Mouse (Mus musculus): ENCODE measurements around the gene AI481877. TPM values are rescaled to one million over a fixed set of nuclear protein-coding genes. Genes with fewer than 3 reads are reported as not detected.

The AI481877 gene
- total and polyA plus RNA-seq, 3 experiments, result not detected

DNA sequence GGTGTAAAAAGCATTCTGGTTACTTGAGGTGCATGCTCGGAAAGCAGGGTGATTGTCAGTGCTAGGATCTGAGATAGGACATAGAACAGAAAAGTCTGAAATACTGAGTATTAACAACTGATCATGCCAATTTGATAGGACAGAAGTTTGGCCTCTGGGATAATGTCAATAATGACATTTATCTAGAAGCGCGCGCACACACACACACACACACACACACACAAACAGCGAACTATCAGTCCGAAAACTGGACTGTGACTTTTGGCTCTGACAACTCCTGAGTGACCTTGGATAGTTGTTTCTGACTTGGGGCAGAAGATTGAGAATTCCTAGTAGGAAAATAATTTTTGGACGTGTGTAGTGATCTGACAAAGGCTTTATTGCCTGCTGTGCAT lies 135.0 kb downstream of the AI481877 start:
- peak overlapping the region; percentile 65 for H3K4me3 ChIP-seq
- no peak for DNase-seq
- H3K27me3 ChIP-seq (ENCODE audit: control insufficient read depth, insufficient read depth, low read length), result no peaks in the 10 kb centered on the region
- peaks cover 4% of the 10 kb centered on the region; the same call in 1 of the 2 replicates for H3K36me3 ChIP-seq (ENCODE audit: control insufficient read depth, insufficient read depth, low read length)
- no peak for TF ChIP-seq CTCF (IDR thresholded peaks at IDR 0.05)
- no peak for TF ChIP-seq EP300 (IDR thresholded peaks at IDR 0.05; ENCODE audit: insufficient read depth, low read depth, low read length)
- no peak for TF ChIP-seq POLR2A (IDR thresholded peaks at IDR 0.05; ENCODE audit: insufficient read depth, low read depth, low read length)
- H3K4me1 ChIP-seq (ENCODE audit: control insufficient read depth, insufficient read depth, low read length), result peaks cover 2% of the 10 kb centered on the region
- peak overlapping the region; percentile 96 for H3K9ac ChIP-seq (ENCODE audit: low read depth, low read length)
- H3K79me2 ChIP-seq (replicated peaks; ENCODE audit: control insufficient read depth, insufficient read depth, low read length), result 0 out of 2 replicates have a peak, but pooled peaks cover 3% of the 10 kb centered on the region
- WGBS, result 6% methylated on average over 7 of the region's 7 CpGs
- intact Hi-C loops (cut with DNase I), result loop anchor here (5.0 to 10.0 kb wide), 3 partner anchors 92 to 1049 kb away; partner anchors contain the start of genes Ecpas, Ptbp3 and Txn1
- peak overlapping the region; percentile 86 for H3K27ac ChIP-seq

- peaks cover 2% of the 10 kb centered on the region for H3K4me1 ChIP-seq (ENCODE audit: control insufficient read depth, insufficient read depth, low read length)
- peak; percentile 96 for DNase-seq
- 0 out of 2 replicates have a peak, but pooled peaks cover 3% of the 10 kb centered on the region for H3K79me2 ChIP-seq (replicated peaks; ENCODE audit: control insufficient read depth, insufficient read depth, low read length)
- H3K9ac ChIP-seq (ENCODE audit: low read depth, low read length), result peak within 1 kb of the TSS; percentile 96
- intact Hi-C loops (cut with DNase I), result loop anchor here (1.0 to 10.0 kb wide), 4 partner anchors 33 to 1048 kb away; partner anchors contain the start of genes Ecpas, Ptbp3 and Txn1
- H3K27ac ChIP-seq, result peak within 1 kb of the TSS; percentile 86
- peak within 1 kb of the TSS; percentile 65 for H3K4me3 ChIP-seq
- H3K27me3 ChIP-seq (ENCODE audit: control insufficient read depth, insufficient read depth, low read length), result no peaks in the 10 kb centered on the region
- under 1% methylated on average over 87 of the region's 89 CpGs for WGBS
- peaks cover 4% of the 10 kb centered on the region; the same call in 1 of the 2 replicates for H3K36me3 ChIP-seq (ENCODE audit: control insufficient read depth, insufficient read depth, low read length)
- TF ChIP-seq CTCF (IDR thresholded peaks at IDR 0.05) (no peak), EP300 (IDR thresholded peaks at IDR 0.05; ENCODE audit: insufficient read depth, low read depth, low read length) (0 out of 2 replicates have a peak, but pooled peaks have one; percentile 47), POLR2A (IDR thresholded peaks at IDR 0.05; ENCODE audit: insufficient read depth, low read depth, low read length) (peak; percentile 51; the same call in 1 of the 2 replicates)
Measured at GRCm38 (mm10) chr4:59002948-59003805, 135.6 kb downstream of the AI481877 start, which contains the start of gene Gm20503. Gene Gm20503, plus strand, starts transcription at chr4:59003210.

DNA sequence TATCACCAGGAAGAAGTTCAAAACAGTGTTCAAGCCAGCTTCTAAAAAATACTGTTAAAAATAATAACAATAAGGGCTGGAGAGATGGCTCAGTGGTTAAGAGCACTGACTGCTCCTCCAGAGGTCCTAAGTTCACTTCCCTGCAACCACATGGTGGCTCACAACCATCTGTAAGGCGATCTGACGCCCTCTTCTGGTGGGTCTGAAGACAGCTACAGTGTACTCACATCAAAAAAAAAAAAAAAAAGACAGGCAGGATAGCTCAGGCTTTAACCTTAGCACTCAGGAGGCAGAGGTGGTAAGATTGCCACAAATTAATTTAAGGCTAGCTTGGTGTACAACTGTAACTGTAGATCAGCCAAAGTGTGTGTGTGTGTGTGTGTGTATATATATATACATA lies 138.2 kb downstream of the AI481877 start:
- Histone ChIP-seq H3K9ac (ENCODE audit: low read depth, low read length) (no peak overlapping the region), H3K79me2 (replicated peaks; ENCODE audit: control insufficient read depth, insufficient read depth, low read length) (no peaks in the 10 kb centered on the region), H3K27ac (no peak overlapping the region), H3K4me3 (no peak overlapping the region), H3K4me1 (ENCODE audit: control insufficient read depth, insufficient read depth, low read length) (no peaks in the 10 kb centered on the region), H3K27me3 (ENCODE audit: control insufficient read depth, insufficient read depth, low read length) (no peaks in the 10 kb centered on the region), H3K36me3 (ENCODE audit: control insufficient read depth, insufficient read depth, low read length) (peaks cover 4% of the 10 kb centered on the region; the same call in 1 of the 2 replicates)
- no peak for DNase-seq
- intact Hi-C loops (cut with DNase I), result loop anchor here (5.0 to 10.0 kb wide), 3 partner anchors 88 to 1046 kb away; partner anchors contain the start of genes Ecpas, Ptbp3 and Txn1
- TF ChIP-seq EP300 (IDR thresholded peaks at IDR 0.05; ENCODE audit: insufficient read depth, low read depth, low read length) (no peak), POLR2A (IDR thresholded peaks at IDR 0.05; ENCODE audit: insufficient read depth, low read depth, low read length) (no peak), CTCF (IDR thresholded peaks at IDR 0.05) (peak; percentile 52)
- 16% methylated on average over 2 of the region's 2 CpGs for WGBS

GRCm38 (mm10) chr4:58999686-59000085 lies 139.1 kb downstream of the AI481877 start:
- no peak overlapping the region for H3K27ac ChIP-seq
- H3K79me2 ChIP-seq (replicated peaks; ENCODE audit: control insufficient read depth, insufficient read depth, low read length), result no peaks in the 10 kb centered on the region
- TF ChIP-seq EP300 (IDR thresholded peaks at IDR 0.05; ENCODE audit: insufficient read depth, low read depth, low read length), result peak; percentile 69; the same call in 1 of the 2 replicates
- TF ChIP-seq POLR2A (IDR thresholded peaks at IDR 0.05; ENCODE audit: insufficient read depth, low read depth, low read length), result no peak
- peak; percentile 99 for TF ChIP-seq CTCF (IDR thresholded peaks at IDR 0.05)
- H3K4me1 ChIP-seq (ENCODE audit: control insufficient read depth, insufficient read depth, low read length), result no peaks in the 10 kb centered on the region
- DNase-seq, result peak; percentile 71 to 73
- no peaks in the 10 kb centered on the region for H3K27me3 ChIP-seq (ENCODE audit: control insufficient read depth, insufficient read depth, low read length)
- peaks cover 2% of the 10 kb centered on the region; the same call in 1 of the 2 replicates for H3K36me3 ChIP-seq (ENCODE audit: control insufficient read depth, insufficient read depth, low read length)
- H3K4me3 ChIP-seq, result no peak overlapping the region
- no peak overlapping the region for H3K9ac ChIP-seq (ENCODE audit: low read depth, low read length)
- intact Hi-C loops (cut with DNase I), result loop anchor here (1.0 to 10.0 kb wide), 4 partner anchors 14 to 1045 kb away; partner anchors contain the start of genes Ecpas, Ptbp3 and Txn1
- WGBS, result 3% methylated on average over 2 of the region's 2 CpGs

DNA sequence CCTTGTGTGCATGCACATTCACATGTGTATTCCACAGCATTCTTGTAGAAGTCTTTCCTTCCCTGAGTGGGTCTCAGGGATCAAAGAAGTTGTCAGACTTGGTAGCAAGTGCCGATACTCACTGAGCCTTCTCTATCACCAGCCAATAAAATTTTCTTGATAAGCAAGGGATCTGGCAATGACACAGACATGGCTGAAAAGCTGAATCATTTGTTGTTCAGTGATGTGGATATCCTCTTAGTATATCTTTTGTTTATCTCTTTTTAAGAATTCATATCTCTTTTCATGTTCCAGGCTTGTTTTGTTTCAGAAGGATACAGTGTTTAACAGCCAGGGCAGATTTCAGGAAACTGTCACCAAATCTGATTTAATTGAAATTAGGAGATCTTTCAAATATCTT lies 140.1 kb downstream of the AI481877 start:
- H3K4me3 ChIP-seq, result no peak overlapping the region
- DNase-seq, result no peak
- H3K79me2 ChIP-seq (replicated peaks; ENCODE audit: control insufficient read depth, insufficient read depth, low read length), result no peaks in the 10 kb centered on the region
- no peaks in the 10 kb centered on the region for H3K36me3 ChIP-seq (ENCODE audit: control insufficient read depth, insufficient read depth, low read length)
- TF ChIP-seq EP300 (IDR thresholded peaks at IDR 0.05; ENCODE audit: insufficient read depth, low read depth, low read length) (no peak), CTCF (IDR thresholded peaks at IDR 0.05) (no peak), POLR2A (IDR thresholded peaks at IDR 0.05; ENCODE audit: insufficient read depth, low read depth, low read length) (no peak)
- intact Hi-C loops (cut with DNase I), result loop anchor here (1.0 kb wide), 1 partner anchor 13 kb away; no protein-coding TSS in a partner anchor
- 78% methylated on average over 1 of the region's 1 CpGs for WGBS
- no peaks in the 10 kb centered on the region for H3K4me1 ChIP-seq (ENCODE audit: control insufficient read depth, insufficient read depth, low read length)
- H3K9ac ChIP-seq (ENCODE audit: low read depth, low read length), result no peak overlapping the region
- H3K27ac ChIP-seq, result no peak overlapping the region
- no peaks in the 10 kb centered on the region for H3K27me3 ChIP-seq (ENCODE audit: control insufficient read depth, insufficient read depth, low read length)

Data from heart, adult 2 months (tissue).